Mouse (Mus musculus) adrenal gland (tissue): Measurements from ENCODE around the gene Actl6b.
"Not testable (repeated sequence)": the region's sequence is repeated elsewhere in the genome, so short reads cannot be mapped to it uniquely, and the experiment has no call there.

Experiments used
- intact Hi-C: fragments of 180-260 bp; cut with DNase I; formaldehyde crosslinking; loops from one replicate; pipeline ENCODE4 v1.15.1; 2025
- microRNA-seq, 2 experiments: library from miRNA; unstranded; fragments of <30 nt; microRNA quantifications; one replicate each; pipeline ENCODE4; 2019

Gene Actl6b

GRCm38 (mm10) chr5:137600281-137600618 is 46.9 kb downstream of the Actl6b start:
- intact Hi-C loops, result loop anchor here (5.0 kb wide), 1 partner anchor 42 kb away; the partner anchor contains the start of gene Sap25

GRCm38 (mm10) chr5:137600619-137601364 is 47.5 kb downstream of the Actl6b start, which contains the start of gene Mospd3:
Mospd3 (minus strand) TSS chr5:137601058.
- intact Hi-C loops, result loop anchor here (5.0 kb wide), 1 partner anchor 42 kb away; the partner anchor contains the start of gene Sap25

- intact Hi-C loops, result loop anchor here (5.0 kb wide), 1 partner anchor 41 kb away; the partner anchor contains the start of gene Sap25
Observed at GRCm38 (mm10) chr5:137601365-137601729, 48.0 kb downstream of the Actl6b start.

- intact Hi-C loops, result no loop called here
Observed at GRCm38 (mm10) chr5:137607860-137608653, 54.7 kb downstream of the Actl6b start.

GRCm38 (mm10) chr5:137608654-137609190 is 55.4 kb downstream of the Actl6b start:
- intact Hi-C loops, result no loop called here

GRCm38 (mm10) chr5:137609292-137609691 is 56.0 kb downstream of the Actl6b start:
- intact Hi-C loops, result no loop called here

- intact Hi-C loops, result no loop called here
Observed at GRCm38 (mm10) chr5:137610056-137610455, 56.7 kb downstream of the Actl6b start.

GRCm38 (mm10) chr5:137610548-137611244 is 57.4 kb downstream of the Actl6b start:
- intact Hi-C loops, result no loop called here

- intact Hi-C loops, result no loop called here
Observed at GRCm38 (mm10) chr5:137611245-137611602, 57.9 kb downstream of the Actl6b start.

GRCm38 (mm10) chr5:137613076-137613475 is 59.8 kb downstream of the Actl6b start:
- intact Hi-C loops, result no loop called here

GRCm38 (mm10) chr5:137613550-137613949 is 60.2 kb downstream of the Actl6b start, which contains the start of gene Pcolce:
Pcolce (minus strand) TSS chr5:137613784.
- intact Hi-C loops, result no loop called here

- intact Hi-C loops, result not testable (repeated sequence)
Observed at GRCm38 (mm10) chr5:137614921-137615320, 61.6 kb downstream of the Actl6b start.

- intact Hi-C loops, result no loop called here
Observed at GRCm38 (mm10) chr5:137615347-137615746, 62.0 kb downstream of the Actl6b start.

Small RNA genes within 50 kb of the gene (microRNA-seq; reads per million reads assigned to microRNA genes)
- gene Mir6418, result 0.69 to 1.1 reads per million in 2 experiments
